In the genomic region with DNA sequence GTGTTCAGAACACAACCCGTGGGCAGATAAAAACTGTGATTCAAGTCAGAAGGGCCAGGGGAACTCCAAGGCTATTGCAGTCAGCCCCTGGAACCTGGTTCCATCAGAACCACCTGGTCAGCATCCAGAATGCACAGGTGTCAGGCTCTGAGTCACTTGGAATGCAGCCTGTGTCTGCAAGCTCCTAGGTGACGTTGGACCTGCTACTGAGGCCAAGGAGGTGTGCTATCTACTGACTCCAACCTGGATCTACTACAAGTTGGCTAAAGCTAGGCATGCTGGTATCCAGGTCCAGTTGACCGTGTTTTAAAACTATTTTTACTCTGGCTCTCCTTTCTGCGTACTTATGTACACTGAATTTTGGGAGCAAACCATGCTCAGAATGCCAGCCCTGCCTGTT, we compare ENCODE assay signal across 10 mouse cellular contexts. TPM values are rescaled to one million over a fixed set of nuclear protein-coding genes. Genes with fewer than 3 reads are reported as not detected.
DNase-seq lines count a peak whose midpoint lies in the region; ATAC-seq and TF ChIP-seq lines count a peak whose summit lies in the region.
"Had no signal": no experiment of that assay in that cellular context is flagged by ENCODE, and none has a peak within 500 bp of the region (broad histone marks: within the 10 kb centered on the region; RNA-seq: fewer than 3 reads in every experiment).

No protein-coding gene starts in this region.

- no peak for DNase-seq in kidney, adult 2 months
- DNase-seq in cerebellum, adult 11 months, result peak; percentile 89
- peak; percentile 96 to 99 for DNase-seq in cerebellum, adult 2 months
- peak; percentile 45 for DNase-seq in lung, postnatal 36 days
- no peak for DNase-seq in right cerebral cortex, adult 2 months (ENCODE audit: low spot score in 2 of 2)
- DNase-seq: adrenal gland, postnatal 14 days had no signal

- no peak overlapping the region for H3K9ac ChIP-seq in kidney, embryonic 16.5 days (replicated peaks; ENCODE audit: low read length)
- H3K9ac ChIP-seq: embryonic facial prominence, embryonic 13.5 days; limb, embryonic 15.5 days had no signal

- 50% methylated on average over 4 of the region's 4 CpGs for WGBS in kidney, adult 2 months
- 77% methylated on average over 4 of the region's 4 CpGs for WGBS in kidney, embryonic 16.5 days
- WGBS in cerebellum, adult 2 months, result 3% methylated on average over 4 of the region's 4 CpGs

- H3K36me3 ChIP-seq in kidney, adult 2 months (ENCODE audit: control insufficient read depth, insufficient read depth, low read length), result no peaks in the 10 kb centered on the region
- peaks cover 18% of the 10 kb centered on the region for H3K36me3 ChIP-seq in kidney, embryonic 16.5 days (ENCODE audit: insufficient read depth, low read length)

- peaks cover 24% of the 10 kb centered on the region for H3K4me1 ChIP-seq in kidney, adult 2 months (ENCODE audit: control insufficient read depth, insufficient read depth, low read length)
- H3K4me1 ChIP-seq in kidney, embryonic 16.5 days (ENCODE audit: insufficient read depth, low read length), result peaks cover 62% of the 10 kb centered on the region
- H3K4me1 ChIP-seq in cerebellum, adult 2 months (ENCODE audit: control insufficient read depth, insufficient read depth, low read length), result peaks cover 40% of the 10 kb centered on the region

- H3K4me2 ChIP-seq in kidney, embryonic 16.5 days (replicated peaks; ENCODE audit: low read depth, low read length), result no peak overlapping the region
- H3K4me2 ChIP-seq: embryonic facial prominence, embryonic 13.5 days; limb, embryonic 15.5 days had no signal

- H3K9me3 ChIP-seq in kidney, embryonic 16.5 days (ENCODE audit: low read length), result no peaks in the 10 kb centered on the region
- H3K9me3 ChIP-seq: embryonic facial prominence, embryonic 13.5 days; limb, embryonic 15.5 days had no signal

- TF ChIP-seq CTCF in kidney, adult 2 months (conservative IDR thresholded peaks at IDR 0.05; ENCODE audit: insufficient read depth, insufficient read length, low read depth, low read length), result no peak
- TF ChIP-seq CTCF in cerebellum, adult 2 months (IDR thresholded peaks at IDR 0.05; ENCODE audit: borderline replicate concordance, insufficient read depth, low read depth, low read length), result no peak

- TF ChIP-seq POLR2A in kidney, adult 2 months (IDR thresholded peaks at IDR 0.05; ENCODE audit: low read depth, low read length), result no peak
- TF ChIP-seq POLR2A in cerebellum, adult 2 months (IDR thresholded peaks at IDR 0.05; ENCODE audit: borderline replicate concordance, insufficient read depth, low read length), result no peak

- H3K27me3 ChIP-seq in kidney, adult 2 months (replicated peaks; ENCODE audit: control insufficient read depth, insufficient read depth, low read length), result no peaks in the 10 kb centered on the region
- no peaks in the 10 kb centered on the region for H3K27me3 ChIP-seq in kidney, embryonic 16.5 days (ENCODE audit: insufficient read depth, low read length)
- H3K27me3 ChIP-seq in cerebellum, adult 2 months (ENCODE audit: control insufficient read depth, insufficient read depth, low read length), result no peaks in the 10 kb centered on the region
- H3K27me3 ChIP-seq: embryonic facial prominence, embryonic 13.5 days; limb, embryonic 15.5 days had no signal

- H3K27ac ChIP-seq in kidney, adult 2 months (ENCODE audit: insufficient read depth, low read depth, low read length), result 0 out of 2 replicates have a peak overlapping the region, but pooled peaks have one; percentile 47
- no peak overlapping the region for H3K27ac ChIP-seq in kidney, embryonic 16.5 days (ENCODE audit: low read length)
- peak overlapping the region; percentile 77; the same call in 1 of the 2 replicates for H3K27ac ChIP-seq in cerebellum, adult 2 months (ENCODE audit: insufficient read depth, low read length)
- H3K27ac ChIP-seq: embryonic facial prominence, embryonic 13.5 days; limb, embryonic 15.5 days had no signal

- no peak overlapping the region for H3K4me3 ChIP-seq in kidney, adult 2 months (ENCODE audit: insufficient read depth, low read depth, low read length)
- H3K4me3 ChIP-seq in kidney, embryonic 16.5 days (ENCODE audit: low read length), result no peak overlapping the region
- H3K4me3 ChIP-seq in cerebellum, adult 2 months (replicated peaks; ENCODE audit: insufficient read depth, low read depth, low read length), result peak overlapping the region; percentile 27
- H3K4me3 ChIP-seq: embryonic facial prominence, embryonic 13.5 days; limb, embryonic 15.5 days had no signal

- ATAC-seq in kidney, embryonic 16.5 days (ENCODE audit: low FRiP score, low TSS enrichment), result no peak
- ATAC-seq in frontal cortex, adult (ENCODE audit: low TSS enrichment), result no peak

RNA-seq across cellular contexts. Expression of a gene that starts 24.8 kb away (rescaled TPM):
- 17.5 and 19.6 TPM in 2 replicates for polyA plus RNA-seq in kidney, adult 2 months (2012; rRNA removed)
- 15.8 and 18.9 TPM in 2 replicates for polyA plus RNA-seq in kidney, embryonic 16.5 days (2015; fragmentation: Nextera tagmentation; extraction: Ambion mirVana)
- 63.6 and 63.7 TPM in 2 replicates for polyA plus RNA-seq in cerebellum, adult 2 months (2012; rRNA removed)

RNA-seq across cellular contexts. Expression of a gene that starts 51.5 kb away (rescaled TPM):
- polyA plus RNA-seq in kidney, adult 2 months (2012; rRNA removed), result 9.0 and 9.8 TPM in 2 replicates
- 22.2 and 24.5 TPM in 2 replicates for polyA plus RNA-seq in kidney, embryonic 16.5 days (2015; fragmentation: Nextera tagmentation; extraction: Ambion mirVana)
- polyA plus RNA-seq in cerebellum, adult 2 months (2012; rRNA removed), result 18.4 and 18.6 TPM in 2 replicates

Comparison
In these comparisons a context has a peak if more than half of its experiments do, and no peak if none do; other contexts are left out.
1. DNase-seq: peak in cerebellum, adult 11 months (single experiment), cerebellum, adult 2 months (2 of 2) and lung, postnatal 36 days (single experiment); none in kidney, adult 2 months (single experiment) and right cerebral cortex, adult 2 months (0 of 2).